Mouse (Mus musculus): Measurements from ENCODE around the gene Sox3. TPM values are rescaled to one million over a fixed set of nuclear protein-coding genes. Genes with fewer than 3 reads are reported as not detected.

Sox3 gene
- total RNA-seq (2017): not detected in 2 replicates

- ATAC-seq (ENCODE audit: extremely low read depth, insufficient number of reproducible peaks, low FRiP score, poor library complexity, severe bottlenecking): no peak
Measured at GRCm38 (mm10) chrX:60892801-60893681, at the start of gene Sox3. Gene Sox3 (minus strand): TSS chrX:60893430.

GRCm38 (mm10) chrX:60940225-60940624 lies 47.0 kb upstream of the Sox3 start:
- no peak for ATAC-seq (ENCODE audit: extremely low read depth, insufficient number of reproducible peaks, low FRiP score, poor library complexity, severe bottlenecking)

GRCm38 (mm10) chrX:60899546-60899945 lies 6.3 kb upstream of the Sox3 start:
- ATAC-seq (ENCODE audit: extremely low read depth, insufficient number of reproducible peaks, low FRiP score, poor library complexity, severe bottlenecking): no peak

- no peak for ATAC-seq (ENCODE audit: extremely low read depth, insufficient number of reproducible peaks, low FRiP score, poor library complexity, severe bottlenecking)
Measured at GRCm38 (mm10) chrX:60898641-60899040, 5.4 kb upstream of the Sox3 start.

- ATAC-seq (ENCODE audit: extremely low read depth, insufficient number of reproducible peaks, low FRiP score, poor library complexity, severe bottlenecking): no peak
Measured at GRCm38 (mm10) chrX:60896296-60896695, 3.1 kb upstream of the Sox3 start.

- ATAC-seq (ENCODE audit: extremely low read depth, insufficient number of reproducible peaks, low FRiP score, poor library complexity, severe bottlenecking): no peak
Measured at GRCm38 (mm10) chrX:60895416-60895815, 2.2 kb upstream of the Sox3 start.

GRCm38 (mm10) chrX:60893720-60894543 lies 702 bp upstream of the Sox3 start:
- ATAC-seq (ENCODE audit: extremely low read depth, insufficient number of reproducible peaks, low FRiP score, poor library complexity, severe bottlenecking): no peak

GRCm38 (mm10) chrX:60892098-60892800 lies 981 bp downstream of the Sox3 start:
- ATAC-seq (ENCODE audit: extremely low read depth, insufficient number of reproducible peaks, low FRiP score, poor library complexity, severe bottlenecking): no peak

- no peak for ATAC-seq (ENCODE audit: extremely low read depth, insufficient number of reproducible peaks, low FRiP score, poor library complexity, severe bottlenecking)
Measured at GRCm38 (mm10) chrX:60891329-60892095, 1.7 kb downstream of the Sox3 start.

GRCm38 (mm10) chrX:60890651-60891050 lies 2.6 kb downstream of the Sox3 start:
- ATAC-seq (ENCODE audit: extremely low read depth, insufficient number of reproducible peaks, low FRiP score, poor library complexity, severe bottlenecking): no peak

GRCm38 (mm10) chrX:60889956-60890485 lies 3.2 kb downstream of the Sox3 start:
- no peak for ATAC-seq (ENCODE audit: extremely low read depth, insufficient number of reproducible peaks, low FRiP score, poor library complexity, severe bottlenecking)
